Mouse (Mus musculus): Measurements from ENCODE around the gene Upf3a. TPM values are rescaled to one million over a fixed set of nuclear protein-coding genes. Genes with fewer than 3 reads are reported as not detected.
"Not testable (repeated sequence)": the region's sequence is repeated elsewhere in the genome, so short reads cannot be mapped to it uniquely, and the experiment has no call there.

Upf3a gene
- 10 to 100 TPM; 32.5 to 33.8 TPM for total RNA-seq (2021)

- DNase-seq (ENCODE audit: low spot score in 2 of 2), result peak; percentile 85 to 91
- intact Hi-C loops (cut with DNase I), result loop anchor here (5.0 kb wide), 1 partner anchor 87 kb away; no protein-coding TSS in a partner anchor
Observed at GRCm38 (mm10) chr8:13785250-13785763, at the start of gene Upf3a. Gene Upf3a (plus strand): TSS chr8:13785615.

- DNase-seq (ENCODE audit: low spot score in 2 of 2), result peak; percentile 13 to 48
- intact Hi-C loops (cut with DNase I), result no loop called here
Observed at GRCm38 (mm10) chr8:13740323-13740770, 45.1 kb upstream of the Upf3a start.

GRCm38 (mm10) chr8:13740817-13741613 lies 44.4 kb upstream of the Upf3a start:
- no peak for DNase-seq (ENCODE audit: low spot score in 2 of 2)

GRCm38 (mm10) chr8:13746212-13746611 lies 39.2 kb upstream of the Upf3a start:
- intact Hi-C loops (cut with DNase I); DNase-seq (ENCODE audit: low spot score in 2 of 2): not testable (repeated sequence)

More at GRCm38 (mm10) chr8:13740817-13741613, 44.4 kb upstream of the Upf3a start:
- intact Hi-C loops (cut with DNase I), result no loop called here

- DNase-seq (ENCODE audit: low spot score in 2 of 2), result no peak
- intact Hi-C loops (cut with DNase I), result no loop called here
Observed at GRCm38 (mm10) chr8:13747626-13748025, 37.8 kb upstream of the Upf3a start.

- peak; percentile 38 to 65 for DNase-seq (ENCODE audit: low spot score in 2 of 2)
- intact Hi-C loops (cut with DNase I), result loop anchor here (1.0 to 10.0 kb wide), 3 partner anchors 202 to 339 kb away; no protein-coding TSS in a partner anchor
Observed at GRCm38 (mm10) chr8:13753680-13754079, 31.7 kb upstream of the Upf3a start.

GRCm38 (mm10) chr8:13756480-13756879 lies 28.9 kb upstream of the Upf3a start:
- intact Hi-C loops (cut with DNase I), result loop anchor here (10.0 kb wide), 1 partner anchor 342 kb away; no protein-coding TSS in a partner anchor
- DNase-seq (ENCODE audit: low spot score in 2 of 2), result no peak

- intact Hi-C loops (cut with DNase I), result loop anchor here (10.0 kb wide), 1 partner anchor 342 kb away; no protein-coding TSS in a partner anchor
- peak; percentile 85 to 88 for DNase-seq (ENCODE audit: low spot score in 2 of 2)
Observed at GRCm38 (mm10) chr8:13756982-13757804, 28.2 kb upstream of the Upf3a start, which contains the start of gene Cdc16. Gene Cdc16 (plus strand): TSS chr8:13757676.

GRCm38 (mm10) chr8:13757805-13758727 lies 27.3 kb upstream of the Upf3a start:
- peak; percentile 18 to 37 for DNase-seq (ENCODE audit: low spot score in 2 of 2)
- intact Hi-C loops (cut with DNase I), result loop anchor here (10.0 kb wide), 1 partner anchor 343 kb away; no protein-coding TSS in a partner anchor

GRCm38 (mm10) chr8:13769206-13769605 lies 16.2 kb upstream of the Upf3a start:
- intact Hi-C loops (cut with DNase I), result no loop called here

GRCm38 (mm10) chr8:13780536-13780935 lies 4.9 kb upstream of the Upf3a start:
- no peak for DNase-seq (ENCODE audit: low spot score in 2 of 2)
- intact Hi-C loops (cut with DNase I), result no loop called here

More at GRCm38 (mm10) chr8:13769206-13769605, 16.2 kb upstream of the Upf3a start:
- DNase-seq (ENCODE audit: low spot score in 2 of 2), result no peak

- peak; percentile 95 to 96 for DNase-seq (ENCODE audit: low spot score in 2 of 2)
Observed at GRCm38 (mm10) chr8:13785764-13786299, 417 bp downstream of the Upf3a start.

GRCm38 (mm10) chr8:13789606-13790005 lies 4.2 kb downstream of the Upf3a start:
- intact Hi-C loops (cut with DNase I), result loop anchor here (5.0 kb wide), 1 partner anchor 83 kb away; no protein-coding TSS in a partner anchor
- DNase-seq (ENCODE audit: low spot score in 2 of 2), result no peak

More at GRCm38 (mm10) chr8:13785764-13786299, 417 bp downstream of the Upf3a start:
- intact Hi-C loops (cut with DNase I), result loop anchor here (1.0 to 5.0 kb wide), 3 partner anchors 86 to 235 kb away; no protein-coding TSS in a partner anchor

GRCm38 (mm10) chr8:13793097-13793745 lies 7.8 kb downstream of the Upf3a start:
- no peak for DNase-seq (ENCODE audit: low spot score in 2 of 2)
- intact Hi-C loops (cut with DNase I), result no loop called here

GRCm38 (mm10) chr8:13793746-13794101 lies 8.3 kb downstream of the Upf3a start:
- no peak for DNase-seq (ENCODE audit: low spot score in 2 of 2)
- intact Hi-C loops (cut with DNase I), result no loop called here

- intact Hi-C loops (cut with DNase I), result no loop called here
- DNase-seq (ENCODE audit: low spot score in 2 of 2), result no peak
Observed at GRCm38 (mm10) chr8:13797676-13798075, 12.3 kb downstream of the Upf3a start.

- intact Hi-C loops (cut with DNase I), result no loop called here
- DNase-seq (ENCODE audit: low spot score in 2 of 2), result no peak
Observed at GRCm38 (mm10) chr8:13799566-13799965, 14.2 kb downstream of the Upf3a start.
